Mouse (Mus musculus): Measurements from ENCODE around the gene Cdc42ep5.

GRCm38 (mm10) chr7:4147371-4147770 is 17.3 kb downstream of the Cdc42ep5 start:
- TF ChIP-seq ZC3H11A (IDR thresholded peaks at IDR 0.05; ENCODE audit: borderline replicate concordance, low read depth, low read length), result no peak
- TF ChIP-seq HCFC1 (IDR thresholded peaks at IDR 0.05; ENCODE audit: borderline replicate concordance, insufficient read depth, low read length), result no peak

All from ES-E14 (cell line).